Mouse (Mus musculus) frontal cortex, postnatal 14 days (tissue): ENCODE data around the gene Thra.

ENCODE experiments used
- DNase-seq, 2 experiments: peaks; one replicate each; pipeline ENCODE4 v3.0.0; 2022; ENCODE audit warnings: low spot score in 2 of 2

Gene Thra

DNA sequence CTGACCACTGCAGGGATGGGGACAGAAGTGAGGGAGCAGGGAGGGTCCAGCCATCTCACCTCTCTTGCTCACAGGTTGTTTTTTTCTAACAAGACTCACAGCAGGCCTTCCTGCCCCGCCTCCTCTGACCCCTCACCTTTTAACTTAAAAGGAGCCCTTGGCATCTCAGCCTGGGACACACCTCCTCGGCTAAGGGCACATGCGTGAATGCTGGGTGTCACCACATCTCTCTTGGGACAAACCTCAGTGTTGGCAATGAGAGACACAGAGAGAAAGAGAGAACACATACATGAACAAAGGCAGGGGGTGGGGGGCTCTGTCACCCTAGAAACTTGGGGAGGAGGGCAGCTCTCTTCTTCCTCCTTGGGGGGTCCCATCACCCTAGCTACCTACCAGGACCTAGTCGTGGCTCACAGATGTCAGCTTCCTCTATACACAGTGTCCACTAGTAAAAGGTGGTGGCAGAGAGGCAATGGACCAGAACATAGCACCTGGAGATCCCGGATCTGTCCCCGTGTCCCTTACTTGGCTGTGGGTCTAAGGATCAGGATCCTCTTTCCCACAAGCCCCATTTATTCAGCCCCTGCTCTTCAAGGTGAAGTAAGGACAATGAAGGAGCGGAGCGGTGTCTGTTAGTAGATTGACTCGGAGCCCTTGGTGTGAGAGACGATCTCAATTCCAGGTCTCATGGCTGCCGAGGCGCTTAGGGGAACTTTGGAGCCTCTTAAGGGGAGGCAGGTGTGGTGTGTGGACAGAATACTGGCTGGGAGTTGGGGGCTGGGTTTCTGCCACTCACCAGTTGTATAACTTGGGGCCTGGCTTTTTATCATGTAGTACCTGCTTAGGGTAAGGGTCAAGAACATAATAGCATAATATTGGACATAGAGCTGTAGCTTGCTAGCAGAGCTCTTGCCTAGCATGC, 5.8 kb downstream of the Thra start:
- DNase-seq, result peak in 1 of 2 experiments; percentile 19

DNA sequence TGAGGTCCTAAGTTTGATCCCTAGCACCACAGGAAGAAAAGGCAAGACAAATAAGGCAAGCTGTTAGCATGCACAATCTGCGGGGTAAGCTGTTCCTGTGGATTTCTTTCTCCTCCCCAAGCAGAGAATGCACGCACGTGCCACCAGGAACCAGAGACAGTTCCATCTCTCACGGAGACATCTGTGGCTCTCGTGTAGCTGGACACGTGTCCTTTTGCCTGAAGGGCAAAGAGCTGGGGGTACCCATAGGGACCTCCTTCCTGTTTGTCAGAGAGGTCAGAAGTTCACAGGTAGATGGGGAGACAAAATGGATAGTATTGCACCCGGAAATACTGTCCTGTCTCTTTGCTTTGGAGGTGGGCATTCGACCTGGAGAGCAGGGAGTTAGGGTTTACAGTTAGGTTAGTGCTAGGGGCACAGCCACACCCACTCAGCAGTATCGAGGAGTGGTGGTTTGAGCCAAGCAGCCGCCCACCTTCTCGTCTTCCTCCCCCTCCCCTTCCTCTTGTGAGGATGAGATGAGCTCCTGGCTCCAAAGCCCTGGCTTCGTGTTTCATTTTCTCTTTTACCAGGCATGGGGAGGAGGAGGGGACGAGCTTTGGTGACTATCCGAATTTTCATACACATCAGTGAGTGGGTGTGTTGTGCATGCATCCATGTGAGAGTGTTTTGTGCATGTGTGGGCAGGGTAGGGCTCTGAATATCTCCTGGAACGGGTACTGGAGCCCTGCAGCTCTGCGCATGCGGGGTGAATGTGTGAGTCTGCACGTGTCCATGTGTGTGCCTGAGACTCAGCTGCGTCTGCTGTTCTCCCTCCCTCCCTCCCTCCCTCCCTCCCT, 6.6 kb downstream of the Thra start:
- peak; percentile 84 to 93 for DNase-seq

- peak in 1 of 2 experiments; percentile 31 for DNase-seq
Observed at GRCm38 (mm10) chr11:98747804-98748505, 7.5 kb downstream of the Thra start.

GRCm38 (mm10) chr11:98748506-98749416, 8.3 kb downstream of the Thra start:
- peak in 1 of 2 experiments; percentile 42 for DNase-seq

DNA sequence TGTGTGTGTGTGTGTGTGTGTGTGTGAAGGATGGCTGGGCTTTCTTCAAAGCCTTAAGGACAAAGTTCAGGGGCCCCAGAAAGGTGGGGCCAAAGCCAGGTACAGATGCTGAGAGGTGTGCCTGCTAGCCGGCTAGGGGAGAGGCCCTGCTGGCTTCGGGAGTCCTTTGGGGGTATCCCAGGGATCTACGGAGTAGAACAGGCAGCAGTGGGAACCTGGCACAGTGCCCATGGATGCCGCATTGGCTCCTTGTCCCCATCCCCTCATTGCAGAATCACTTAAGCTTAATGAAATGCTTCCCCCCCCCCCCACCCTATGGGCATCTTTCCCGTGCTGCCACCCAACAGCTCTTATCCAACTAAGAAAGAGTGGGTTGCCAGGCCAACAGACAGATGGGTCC, 9.3 kb downstream of the Thra start:
- DNase-seq, result peak in 1 of 2 experiments; percentile 38

- peak in 1 of 2 experiments; percentile 77 for DNase-seq
Observed at GRCm38 (mm10) chr11:98750351-98751201, 10.1 kb downstream of the Thra start.

DNA sequence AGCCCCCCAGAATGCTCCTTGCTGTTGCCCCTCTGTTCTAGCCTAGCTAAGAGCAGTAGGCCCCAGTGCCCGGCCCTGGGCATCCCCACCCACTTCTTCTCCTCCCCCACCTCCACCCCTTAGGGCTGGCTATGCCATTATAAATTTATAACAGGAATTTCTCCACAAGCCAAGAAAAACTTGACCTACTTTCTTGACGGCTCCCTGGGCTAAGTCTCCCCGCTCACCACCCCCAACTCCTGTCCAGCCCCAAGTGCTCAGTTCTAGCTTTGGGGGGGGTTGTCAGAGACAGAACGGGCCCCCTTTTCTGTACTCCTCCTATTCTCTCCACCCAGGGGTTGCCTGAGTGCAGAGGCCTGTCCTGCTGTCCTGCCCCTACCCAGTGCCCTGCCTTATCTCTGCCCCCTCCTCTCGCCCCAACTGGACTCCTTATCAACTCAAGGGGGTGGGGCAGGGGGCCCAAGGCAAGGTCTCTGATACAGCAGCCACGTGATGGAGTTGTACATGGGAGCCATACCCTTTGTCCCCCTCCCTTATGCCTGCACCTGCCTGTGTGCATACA, 10.9 kb downstream of the Thra start:
- peak in 1 of 2 experiments; percentile 17 for DNase-seq

GRCm38 (mm10) chr11:98752562-98753140, 12.2 kb downstream of the Thra start:
- DNase-seq, result no peak

- DNase-seq, result no peak
Observed at GRCm38 (mm10) chr11:98753264-98753663, 12.8 kb downstream of the Thra start.

DNA sequence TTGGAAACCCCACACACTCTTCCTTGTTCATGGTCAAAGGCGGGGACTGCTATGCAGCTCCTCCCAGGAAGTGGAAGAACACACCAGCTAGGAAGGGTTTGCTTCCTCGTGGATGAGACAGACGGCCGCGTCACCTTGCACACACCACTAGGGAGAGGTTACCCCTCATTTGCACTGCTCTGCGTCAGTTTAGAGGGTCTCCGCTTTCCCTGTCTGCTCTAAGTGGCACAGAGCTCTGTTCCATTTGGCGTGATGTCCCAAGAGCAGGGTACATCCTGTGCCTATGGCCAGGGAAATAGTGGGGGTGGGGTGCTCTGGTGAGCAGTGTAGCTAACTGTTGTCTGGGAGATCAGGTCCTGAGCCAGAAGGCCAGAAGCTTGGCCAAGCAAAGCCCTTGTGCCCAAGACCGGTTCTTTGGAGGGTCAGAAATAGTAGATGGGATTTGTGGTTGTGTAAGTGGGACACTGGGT, 13.7 kb downstream of the Thra start:
- peak in 1 of 2 experiments; percentile 55 for DNase-seq

DNA sequence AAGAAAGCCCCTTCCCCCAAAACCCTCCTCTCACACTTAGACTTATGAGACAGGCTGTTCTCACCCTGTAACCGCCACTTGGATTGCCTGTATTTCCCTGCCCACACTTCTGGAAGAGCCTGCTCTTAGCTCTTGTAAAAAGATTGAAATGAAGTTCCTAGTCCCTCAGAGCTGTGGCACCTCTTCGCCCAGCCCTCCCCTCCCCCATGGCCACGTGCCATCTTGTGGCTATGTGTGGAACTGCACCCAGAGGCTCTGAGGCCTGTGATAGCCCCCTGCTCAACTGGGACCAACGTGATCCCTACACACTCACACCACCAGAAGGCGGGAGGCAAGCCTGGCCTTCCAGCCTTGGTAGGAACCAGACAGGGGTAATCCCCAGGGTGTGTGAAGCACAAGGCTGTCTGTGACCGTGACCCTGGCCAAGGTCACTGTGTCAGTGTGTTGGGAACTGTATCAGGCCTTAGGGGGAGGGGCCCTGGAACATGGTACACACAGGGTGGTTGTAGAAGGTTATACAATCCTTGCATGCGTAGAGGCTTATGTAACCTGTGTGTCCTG, 14.3 kb downstream of the Thra start:
- DNase-seq, result peak in 1 of 2 experiments; percentile 53

- DNase-seq, result no peak
Observed at GRCm38 (mm10) chr11:98755726-98756380, 15.4 kb downstream of the Thra start.

DNA sequence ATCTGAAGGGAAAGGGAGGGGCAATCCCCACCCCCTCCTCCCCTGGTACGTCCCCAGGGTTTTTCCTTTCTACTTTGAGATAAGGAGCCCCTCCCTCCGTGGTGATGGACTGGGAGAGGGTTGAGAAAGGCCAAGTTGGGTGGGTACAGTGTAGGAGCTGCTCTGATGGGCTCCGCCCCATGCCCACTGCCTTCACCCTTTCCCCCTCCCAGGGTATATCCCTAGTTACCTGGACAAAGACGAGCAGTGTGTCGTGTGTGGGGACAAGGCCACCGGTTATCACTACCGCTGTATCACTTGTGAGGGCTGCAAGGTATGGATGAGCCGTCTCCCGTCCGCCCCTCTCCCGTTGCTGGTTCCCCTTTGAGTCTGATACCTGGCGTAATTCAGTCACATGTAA, 16.3 kb downstream of the Thra start:
- DNase-seq, result no peak

GRCm38 (mm10) chr11:98761939-98762338, 21.5 kb downstream of the Thra start:
- no peak for DNase-seq

DNA sequence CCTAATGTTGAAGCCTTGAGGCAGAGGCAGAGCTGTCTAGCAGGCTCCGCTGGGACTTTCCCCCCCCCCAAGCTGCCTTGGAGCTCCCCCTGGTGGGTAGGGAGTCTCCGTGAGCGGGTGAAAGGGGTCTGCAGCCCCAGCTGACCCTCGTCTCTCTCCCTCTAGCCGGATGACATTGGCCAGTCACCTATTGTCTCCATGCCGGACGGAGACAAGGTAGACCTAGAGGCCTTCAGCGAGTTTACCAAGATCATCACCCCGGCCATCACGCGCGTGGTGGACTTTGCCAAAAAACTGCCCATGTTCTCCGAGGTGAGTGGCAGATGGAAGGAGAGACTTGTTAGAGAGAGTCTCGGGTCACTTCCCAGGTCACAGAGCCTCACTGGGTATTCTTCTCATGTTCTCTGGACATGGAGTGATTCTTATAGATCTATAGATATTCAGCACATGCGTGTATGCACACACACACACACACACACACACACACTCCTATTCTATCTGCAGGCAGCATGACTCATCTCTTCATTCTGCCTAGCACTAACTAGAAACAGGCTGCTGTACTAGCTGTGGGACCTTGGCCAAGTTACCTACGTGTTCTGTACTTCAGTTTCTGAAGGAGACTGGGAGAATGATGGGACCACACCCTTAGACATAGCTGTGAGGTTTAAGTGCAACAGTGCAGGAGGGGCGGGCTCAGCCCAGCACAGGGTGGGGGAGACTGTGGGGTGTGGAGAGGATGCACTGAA, 22.5 kb downstream of the Thra start:
- peak in 1 of 2 experiments; percentile 37 for DNase-seq

DNA sequence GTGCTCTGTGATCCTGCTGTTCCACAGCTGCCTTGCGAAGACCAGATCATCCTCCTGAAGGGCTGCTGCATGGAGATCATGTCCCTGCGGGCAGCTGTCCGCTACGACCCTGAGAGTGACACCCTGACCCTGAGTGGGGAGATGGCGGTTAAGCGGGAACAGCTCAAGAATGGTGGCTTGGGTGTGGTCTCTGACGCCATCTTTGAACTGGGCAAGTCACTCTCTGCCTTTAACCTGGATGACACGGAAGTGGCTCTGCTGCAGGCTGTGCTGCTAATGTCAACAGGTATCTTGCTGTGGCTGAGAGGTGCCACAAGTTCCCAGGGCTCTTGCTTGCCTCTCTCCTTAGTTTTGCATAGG, 23.0 kb downstream of the Thra start:
- no peak for DNase-seq

GRCm38 (mm10) chr11:98764091-98764490, 23.7 kb downstream of the Thra start:
- DNase-seq, result peak in 1 of 2 experiments; percentile 17
